Mouse (Mus musculus) testis, adult 2 months (tissue): ENCODE measurements around the gene Epb41.

ENCODE experiments used
- CTCF ChIP-seq: fragments of 200-500 bp; IDR thresholded peaks from 2 replicates; pipeline ENCODE4 v1.5.1; 2012; ENCODE audit warnings: low read depth, mild to moderate bottlenecking, inconsistent platforms, low read length, moderate library complexity; ENCODE audit not compliant: control insufficient read depth, insufficient read depth, insufficient replicate concordance
- POLR2A ChIP-seq: fragments of 200-500 bp; IDR thresholded peaks from 2 replicates; pipeline ENCODE4 v1.6.1; 2012; ENCODE audit warnings: low read depth, mild to moderate bottlenecking, inconsistent platforms, low read length, moderate library complexity; ENCODE audit not compliant: control insufficient read depth

GRCm38 (mm10) chr4:132078296-132078714 lies 3.2 kb upstream of the Epb41 start:
- TF ChIP-seq CTCF, result no peak
- no peak for TF ChIP-seq POLR2A
